Mouse (Mus musculus): ENCODE results near the gene Ccdc32. TPM values are rescaled to one million over a fixed set of nuclear protein-coding genes. Genes with fewer than 3 reads are reported as not detected.

The Ccdc32 gene
- polyA plus RNA-seq, 1 experiment = 11.9 TPM

- Histone ChIP-seq H3K4me3 (ENCODE audit: insufficient read depth, low read depth, low read length) (peak overlapping the region; percentile 62), H3K27me3 (replicated peaks; ENCODE audit: control insufficient read depth, insufficient read depth, low read length) (no peaks in the 10 kb centered on the region), H3K27ac (ENCODE audit: insufficient read depth, low read depth, low read length) (no peak overlapping the region), H3K36me3 (ENCODE audit: control insufficient read depth, insufficient read depth, low read length) (no peaks in the 10 kb centered on the region), H3K4me1 (ENCODE audit: control insufficient read depth, insufficient read depth, low read length) (peaks cover 6% of the 10 kb centered on the region; the same call in 1 of the 2 replicates)
- WGBS = 4% methylated on average over 15 of the region's 15 CpGs
- peak; percentile 64 for DNase-seq
- TF ChIP-seq CTCF (conservative IDR thresholded peaks at IDR 0.05; ENCODE audit: insufficient read depth, insufficient read length, low read depth, low read length) = no peak
- no peak for TF ChIP-seq POLR2A (IDR thresholded peaks at IDR 0.05; ENCODE audit: low read depth, low read length)
Observed at GRCm38 (mm10) chr2:118975855-118976254, 53.3 kb downstream of the Ccdc32 start.

DNA sequence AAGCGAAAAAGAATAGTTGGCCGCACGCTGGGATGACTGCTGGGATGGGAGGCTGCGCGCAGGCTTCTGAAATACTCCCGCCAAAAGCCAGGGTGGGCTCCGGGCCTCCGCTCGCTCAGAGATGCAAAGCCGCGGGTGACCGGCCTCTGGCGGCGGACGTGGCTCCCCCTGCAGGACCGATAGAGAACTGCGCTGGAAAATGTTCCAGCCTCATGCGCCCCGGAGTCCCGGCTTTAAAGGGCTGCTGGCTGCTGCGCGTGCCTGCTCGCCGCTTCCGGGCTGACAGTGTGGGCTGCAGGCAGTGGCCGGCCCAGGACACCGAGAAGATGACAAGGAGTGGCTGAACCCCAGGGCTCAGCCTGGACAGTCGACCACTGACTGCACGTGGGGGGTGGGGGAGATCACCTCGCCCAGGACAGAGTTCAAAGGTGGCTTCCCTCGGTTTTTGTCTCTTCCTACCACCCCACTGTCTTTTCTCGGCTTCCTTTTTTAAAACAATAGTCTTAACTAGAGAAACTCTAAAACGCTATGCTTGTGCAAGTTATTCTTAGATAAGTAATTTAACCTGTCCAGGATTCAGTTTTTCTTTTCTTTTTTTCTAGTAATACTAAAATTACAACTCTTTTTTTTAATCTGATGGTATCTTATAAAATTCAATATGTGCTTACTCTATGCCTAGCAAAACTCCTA, 56.4 kb downstream of the Ccdc32 start:
- peaks cover 6% of the 10 kb centered on the region; the same call in 1 of the 2 replicates for H3K4me1 ChIP-seq (ENCODE audit: control insufficient read depth, insufficient read depth, low read length)
- 1% methylated on average over 33 of the region's 33 CpGs for WGBS

GRCm38 (mm10) chr2:118972048-118972447, 57.1 kb downstream of the Ccdc32 start:
- no peak for TF ChIP-seq CTCF (conservative IDR thresholded peaks at IDR 0.05; ENCODE audit: insufficient read depth, insufficient read length, low read depth, low read length)
- no peak for TF ChIP-seq POLR2A (IDR thresholded peaks at IDR 0.05; ENCODE audit: low read depth, low read length)
- H3K4me1 ChIP-seq (ENCODE audit: control insufficient read depth, insufficient read depth, low read length) = peaks cover 6% of the 10 kb centered on the region; the same call in 1 of the 2 replicates
- 84% methylated on average over 5 of the region's 5 CpGs for WGBS
- H3K27me3 ChIP-seq (replicated peaks; ENCODE audit: control insufficient read depth, insufficient read depth, low read length) = no peaks in the 10 kb centered on the region
- no peak for DNase-seq
- no peak overlapping the region for H3K4me3 ChIP-seq (ENCODE audit: insufficient read depth, low read depth, low read length)
- H3K27ac ChIP-seq (ENCODE audit: insufficient read depth, low read depth, low read length) = no peak overlapping the region
- no peaks in the 10 kb centered on the region for H3K36me3 ChIP-seq (ENCODE audit: control insufficient read depth, insufficient read depth, low read length)

More for the DNA sequence above, 56.4 kb downstream of the Ccdc32 start:
- no peaks in the 10 kb centered on the region for H3K36me3 ChIP-seq (ENCODE audit: control insufficient read depth, insufficient read depth, low read length)
- peak overlapping the region; percentile 43 for H3K4me3 ChIP-seq (ENCODE audit: insufficient read depth, low read depth, low read length)
- H3K27ac ChIP-seq (ENCODE audit: insufficient read depth, low read depth, low read length) = no peak overlapping the region
- DNase-seq = peak; percentile 89
- H3K27me3 ChIP-seq (replicated peaks; ENCODE audit: control insufficient read depth, insufficient read depth, low read length) = no peaks in the 10 kb centered on the region
- TF ChIP-seq POLR2A (IDR thresholded peaks at IDR 0.05; ENCODE audit: low read depth, low read length) (no peak), CTCF (conservative IDR thresholded peaks at IDR 0.05; ENCODE audit: insufficient read depth, insufficient read length, low read depth, low read length) (peak; percentile 73)

GRCm38 (mm10) chr2:118969585-118970147, 59.5 kb downstream of the Ccdc32 start:
- TF ChIP-seq POLR2A (IDR thresholded peaks at IDR 0.05; ENCODE audit: low read depth, low read length) (no peak), CTCF (conservative IDR thresholded peaks at IDR 0.05; ENCODE audit: insufficient read depth, insufficient read length, low read depth, low read length) (no peak)
- H3K27me3 ChIP-seq (replicated peaks; ENCODE audit: control insufficient read depth, insufficient read depth, low read length) = no peaks in the 10 kb centered on the region
- no peak for DNase-seq
- WGBS = 89% methylated on average over 11 of the region's 11 CpGs
- H3K4me3 ChIP-seq (ENCODE audit: insufficient read depth, low read depth, low read length) = no peak overlapping the region
- no peak overlapping the region for H3K27ac ChIP-seq (ENCODE audit: insufficient read depth, low read depth, low read length)
- H3K4me1 ChIP-seq (ENCODE audit: control insufficient read depth, insufficient read depth, low read length) = no peaks in the 10 kb centered on the region; the same call in 1 of the 2 replicates
- H3K36me3 ChIP-seq (ENCODE audit: control insufficient read depth, insufficient read depth, low read length) = no peaks in the 10 kb centered on the region

Other genes starting within 250 kb of the Ccdc32 start
- gene Disp2, start 249.7 kb downstream of the Ccdc32 start, polyA plus RNA-seq (2012; rRNA removed) = 0.35 and 0.67 TPM in 2 replicates
- 0.56 and 0.61 TPM in 2 replicates for gene Knstrn, start 215.4 kb downstream of the Ccdc32 start, polyA plus RNA-seq (2012; rRNA removed)
- 215 and 219 TPM in 2 replicates for gene Ivd, start 167.4 kb downstream of the Ccdc32 start, polyA plus RNA-seq (2012; rRNA removed)
- 17.5 and 19.9 TPM in 2 replicates for gene Bahd1, start 129.0 kb downstream of the Ccdc32 start, polyA plus RNA-seq (2012; rRNA removed)
- 7.4 and 8.0 TPM in 2 replicates for gene Chst14, start 102.9 kb downstream of the Ccdc32 start, polyA plus RNA-seq (2012; rRNA removed)
- gene Rpusd2, start 5.4 kb upstream of the Ccdc32 start, polyA plus RNA-seq (2012; rRNA removed) = 3.6 and 4.0 TPM in 2 replicates
- 0.03 and 0.05 TPM in 2 replicates for gene Knl1, start 17.7 kb upstream of the Ccdc32 start, polyA plus RNA-seq (2012; rRNA removed)
- 0.99 and 1.2 TPM in 2 replicates for gene Rad51, start 83.4 kb upstream of the Ccdc32 start, polyA plus RNA-seq (2012; rRNA removed)
- 23.6 and 25.9 TPM in 2 replicates for gene Rmdn3, start 127.6 kb upstream of the Ccdc32 start, polyA plus RNA-seq (2012; rRNA removed)
- 124 and 144 TPM in 2 replicates for gene Gchfr, start 138.4 kb upstream of the Ccdc32 start, polyA plus RNA-seq (2012; rRNA removed)
- 0.05 and 0.15 TPM in 2 replicates for gene Gm14137, start 145.1 kb upstream of the Ccdc32 start, polyA plus RNA-seq (2012; rRNA removed)
- 39.1 and 43.2 TPM in 2 replicates for gene Zfyve19, start 179.2 kb upstream of the Ccdc32 start, polyA plus RNA-seq (2012; rRNA removed)
- gene Dnajc17, start 179.4 kb upstream of the Ccdc32 start, polyA plus RNA-seq (2012; rRNA removed) = 3.4 and 4.6 TPM in 2 replicates
- 1.6 and 1.9 TPM in 2 replicates for gene Ppp1r14d, start 200.5 kb upstream of the Ccdc32 start, polyA plus RNA-seq (2012; rRNA removed)
- 86.7 and 91.1 TPM in 2 replicates for gene Spint1, start 208.0 kb upstream of the Ccdc32 start, polyA plus RNA-seq (2012; rRNA removed)
- gene Rhov, start 241.9 kb upstream of the Ccdc32 start, polyA plus RNA-seq (2012; rRNA removed) = 5.9 and 7.8 TPM in 2 replicates